Mouse (Mus musculus): ENCODE measurements around the gene Hcst.

Gene Hcst

DNA sequence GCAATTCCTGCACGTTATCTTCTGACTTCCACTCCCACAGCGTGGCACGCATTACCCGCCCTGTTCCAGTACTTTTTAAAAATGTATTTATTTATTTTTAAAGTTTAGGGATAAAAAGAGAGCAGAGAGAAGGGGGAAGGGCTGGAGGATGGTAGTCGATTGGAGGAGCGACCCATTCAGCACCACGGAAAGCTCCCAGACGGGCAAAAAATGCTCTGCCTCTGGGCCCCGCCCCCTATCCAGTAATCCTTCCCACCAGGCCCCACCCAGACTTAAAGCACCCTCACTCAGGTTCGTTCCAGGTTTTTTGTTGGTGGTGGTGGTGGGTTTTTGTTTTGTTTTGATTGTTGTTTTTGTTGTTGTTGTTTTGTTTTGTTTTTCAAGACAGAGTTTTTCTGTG lies 14.6 kb upstream of the Hcst start:
- DNase-seq (ENCODE audit: low spot score): peak; percentile 47

- peak; percentile 31 for DNase-seq (ENCODE audit: low spot score)
Observed at GRCm38 (mm10) chr7:30431793-30432192, 12.1 kb upstream of the Hcst start.

GRCm38 (mm10) chr7:30430191-30430590 lies 10.5 kb upstream of the Hcst start:
- DNase-seq (ENCODE audit: low spot score): no peak

DNA sequence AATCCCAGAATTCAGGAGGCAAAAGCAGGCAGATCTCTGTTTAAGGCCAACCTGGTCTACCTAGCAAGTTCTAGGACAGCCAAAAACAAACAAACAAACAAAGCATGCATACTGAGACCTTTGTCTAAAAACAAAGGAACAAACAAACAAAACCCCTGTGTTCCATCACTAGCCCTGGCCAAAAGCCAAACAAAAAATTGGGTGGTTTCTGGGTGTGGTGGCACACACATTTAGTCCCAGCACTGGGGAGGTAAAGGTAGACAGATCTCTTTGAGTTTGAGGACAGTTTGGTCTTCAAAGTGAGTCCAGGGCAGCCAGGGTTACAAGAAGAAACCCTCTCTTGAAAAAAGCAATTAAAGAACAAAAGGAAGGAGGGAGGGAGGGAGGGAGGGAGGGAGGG lies 9.7 kb upstream of the Hcst start:
- no peak for DNase-seq (ENCODE audit: low spot score)

DNA sequence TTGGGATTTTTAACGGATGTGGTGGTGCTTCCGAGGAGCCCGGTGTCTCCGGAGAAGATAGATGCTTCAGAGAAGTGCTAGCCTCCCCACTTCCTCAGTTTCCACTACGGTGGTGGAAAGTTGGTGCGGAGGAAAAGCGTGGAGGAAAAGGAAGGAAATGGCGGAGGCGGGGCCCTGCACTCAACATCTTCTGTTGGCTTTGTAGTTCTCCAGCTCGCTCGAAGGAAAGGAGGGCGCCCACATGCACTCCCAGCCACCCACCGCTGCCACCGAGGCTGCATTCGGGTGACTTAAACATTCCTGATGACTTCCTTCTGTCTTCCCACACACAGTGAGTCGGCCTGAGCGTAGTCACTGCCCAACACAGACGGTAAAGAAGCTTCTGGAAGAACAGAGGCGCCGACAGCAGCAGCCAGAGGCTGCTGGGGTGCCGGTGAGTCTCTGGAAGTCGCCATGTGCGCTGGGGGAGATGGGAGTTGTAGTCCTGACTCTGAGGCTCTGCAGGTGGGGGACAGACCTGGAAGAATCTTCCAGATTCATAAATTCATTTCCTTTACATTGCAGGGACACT lies 3.5 kb upstream of the Hcst start:
- DNase-seq (ENCODE audit: low spot score): no peak

- no peak for DNase-seq (ENCODE audit: low spot score)
Observed at GRCm38 (mm10) chr7:30422560-30422959, 2.9 kb upstream of the Hcst start.

- DNase-seq (ENCODE audit: low spot score): peak; percentile 79
Observed at GRCm38 (mm10) chr7:30421890-30422435, 2.3 kb upstream of the Hcst start.

DNA sequence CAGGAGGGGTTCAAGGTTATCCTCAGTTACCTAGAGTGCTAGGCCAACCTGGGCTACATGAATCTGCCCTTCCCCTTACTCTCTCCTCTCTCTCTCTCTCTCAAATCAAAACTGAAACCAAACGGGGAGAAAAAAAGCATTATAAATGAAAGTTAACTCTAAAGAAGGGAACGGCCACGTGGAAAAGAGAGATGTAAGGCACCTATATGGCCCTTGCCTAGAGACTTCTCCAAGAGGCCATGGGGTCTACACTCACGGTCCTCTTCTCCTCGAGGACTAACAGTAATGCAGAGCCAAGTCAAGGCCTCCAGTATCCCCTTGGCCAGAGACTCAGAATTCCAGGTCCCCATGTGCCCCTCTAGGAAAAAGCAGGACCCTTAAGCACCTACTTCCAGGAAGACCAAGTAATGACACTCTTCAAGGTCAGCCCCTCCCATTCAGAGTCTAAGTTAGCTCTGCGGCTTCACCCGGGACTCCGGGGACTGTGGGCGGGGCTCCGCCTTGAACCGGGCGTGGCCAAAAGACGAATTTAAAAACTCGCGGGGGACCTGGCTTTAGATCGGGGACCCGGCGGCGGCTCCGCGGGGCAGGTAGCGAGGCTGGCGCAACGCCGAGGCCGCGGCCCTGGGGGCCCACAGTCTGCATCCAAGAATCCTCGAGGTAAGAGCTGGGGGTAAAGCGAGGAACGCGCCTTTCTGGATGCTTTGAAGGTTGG lies 1.7 kb upstream of the Hcst start, which contains the start of gene Nfkbid:
Gene Nfkbid (plus strand): TSS at position 558 of the 715 bp plus-strand sequence.
- DNase-seq (ENCODE audit: low spot score): peak; percentile 63

DNA sequence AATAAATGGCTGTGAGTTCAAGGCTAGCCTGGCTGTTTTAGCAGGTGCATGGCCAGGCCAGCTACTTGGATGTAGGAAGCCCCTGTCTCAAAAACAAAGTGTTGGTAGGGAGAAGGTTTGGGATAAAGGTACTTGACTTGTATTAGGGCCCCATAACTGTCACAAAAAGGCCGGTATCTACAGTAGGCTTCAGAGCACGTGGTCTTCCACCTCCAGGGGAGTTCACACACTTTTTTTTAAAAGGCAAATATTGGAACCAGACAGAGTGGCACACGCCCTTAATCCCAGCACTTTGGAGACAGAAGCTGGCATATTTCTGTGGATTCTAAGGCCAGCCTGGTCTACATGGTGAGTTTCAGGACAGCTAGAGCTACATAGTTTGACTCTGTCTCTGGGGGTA lies 1.0 kb upstream of the Hcst start:
- DNase-seq (ENCODE audit: low spot score): no peak

- no peak for DNase-seq (ENCODE audit: low spot score)
Observed at GRCm38 (mm10) chr7:30417856-30418255, 1.8 kb downstream of the Hcst start.

DNA sequence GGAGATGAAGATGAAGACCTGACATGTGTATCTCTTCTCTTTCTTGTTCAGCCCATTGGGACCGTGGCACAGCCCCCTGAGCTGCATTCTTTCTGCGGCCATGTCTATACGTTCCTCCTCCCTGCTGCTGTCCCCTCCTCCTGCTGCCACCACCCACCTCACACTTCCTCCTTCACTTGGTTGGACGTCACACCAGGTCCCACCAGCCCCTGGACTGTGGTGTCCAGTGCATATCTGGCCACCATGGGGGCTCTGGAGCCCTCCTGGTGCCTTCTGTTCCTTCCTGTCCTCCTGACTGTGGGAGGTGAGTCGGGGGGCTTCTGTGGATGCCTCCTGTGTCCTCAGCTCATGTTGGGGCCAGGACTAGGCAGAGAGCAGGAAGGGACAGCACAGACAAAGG lies 6.1 kb downstream of the Hcst start, which contains the start of gene Tyrobp:
Gene Tyrobp (plus strand): TSS at position 165 of the 400 bp plus-strand sequence.
- DNase-seq (ENCODE audit: low spot score): no peak

DNA sequence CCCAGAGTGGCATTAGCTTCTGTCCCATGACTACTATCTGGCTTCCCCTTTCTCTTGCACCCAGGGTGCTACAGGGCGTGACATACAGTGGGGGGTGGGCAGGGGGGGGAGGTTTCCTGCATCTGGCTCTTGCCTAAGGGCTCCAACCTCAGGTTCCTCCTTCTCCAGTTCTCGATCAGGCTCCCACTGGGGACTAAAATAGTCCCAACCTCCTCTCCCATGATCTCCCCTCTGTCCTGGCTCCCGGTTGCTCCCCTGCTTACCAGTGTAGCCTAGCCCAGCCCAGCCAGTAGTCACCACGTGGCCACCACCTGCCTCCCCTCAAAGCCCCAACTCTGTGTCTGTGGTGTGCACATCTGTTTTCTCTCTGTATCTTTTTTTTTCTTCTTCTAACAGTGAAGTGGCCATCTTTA lies 6.9 kb downstream of the Hcst start:
- DNase-seq (ENCODE audit: low spot score): no peak

GRCm38 (mm10) chr7:30411023-30411422 lies 8.6 kb downstream of the Hcst start:
- no peak for DNase-seq (ENCODE audit: low spot score)

- no peak for DNase-seq (ENCODE audit: low spot score)
Observed at GRCm38 (mm10) chr7:30409789-30410188, 9.9 kb downstream of the Hcst start.

GRCm38 (mm10) chr7:30408639-30409038 lies 11.0 kb downstream of the Hcst start:
- no peak for DNase-seq (ENCODE audit: low spot score)

DNA sequence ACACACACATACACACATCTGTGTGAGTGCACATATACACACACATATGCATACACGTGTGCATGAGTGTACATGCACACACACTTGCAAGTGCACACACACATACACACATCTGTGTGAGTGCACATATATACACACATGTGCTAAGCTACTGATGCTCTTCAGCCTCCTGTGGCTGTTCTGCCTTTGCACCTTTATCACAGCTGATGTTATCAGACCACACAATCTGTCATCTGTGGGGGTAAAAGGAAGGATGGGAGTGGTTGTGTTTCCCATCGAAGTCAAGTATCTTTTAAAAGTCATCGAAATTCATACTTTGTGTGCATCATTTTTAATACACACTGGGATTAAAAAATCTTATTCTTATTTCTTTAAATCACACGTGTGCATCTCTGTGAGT lies 17.3 kb downstream of the Hcst start:
- no peak for DNase-seq (ENCODE audit: low spot score)

- DNase-seq (ENCODE audit: low spot score): no peak
Observed at GRCm38 (mm10) chr7:30399671-30400070, 20.0 kb downstream of the Hcst start.

DNA sequence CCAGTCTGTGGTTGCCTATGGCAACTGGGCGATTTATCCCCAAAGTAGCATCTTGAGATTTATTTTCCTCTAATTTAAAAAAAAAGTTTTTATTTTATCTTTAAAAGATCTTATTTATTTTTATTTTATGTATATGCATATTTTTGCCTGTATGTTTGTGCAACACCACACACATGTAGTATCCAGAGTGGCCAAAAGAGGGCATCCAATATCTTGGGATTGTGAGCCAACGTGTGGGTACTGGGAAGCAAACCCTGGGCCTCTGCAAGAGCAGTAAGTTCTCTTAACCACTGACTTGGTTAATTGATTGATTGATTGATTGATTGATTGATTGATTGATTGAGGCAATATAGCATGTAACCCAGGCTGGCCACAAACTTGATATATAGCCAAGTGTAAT lies 24.8 kb downstream of the Hcst start:
- DNase-seq (ENCODE audit: low spot score): no peak

DNA sequence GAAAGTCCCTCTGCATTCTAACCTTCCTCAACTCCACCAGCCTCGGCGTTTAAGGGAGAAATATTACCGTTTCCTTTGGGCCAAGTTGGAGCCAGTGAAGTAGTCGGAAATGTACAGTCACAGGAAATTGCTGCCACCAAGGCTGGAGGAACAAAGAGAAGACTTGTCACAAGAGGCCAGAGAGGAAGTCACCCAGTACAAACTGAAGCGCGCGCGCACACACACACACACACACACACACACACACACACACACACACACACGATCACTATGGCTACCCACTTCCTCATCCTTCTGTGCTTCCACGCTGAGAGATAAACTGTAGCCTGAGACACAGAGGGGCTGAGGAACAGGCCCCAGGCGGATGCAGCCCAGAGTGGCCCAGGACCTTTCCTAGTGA lies 25.3 kb downstream of the Hcst start:
- DNase-seq (ENCODE audit: low spot score): no peak

DNA sequence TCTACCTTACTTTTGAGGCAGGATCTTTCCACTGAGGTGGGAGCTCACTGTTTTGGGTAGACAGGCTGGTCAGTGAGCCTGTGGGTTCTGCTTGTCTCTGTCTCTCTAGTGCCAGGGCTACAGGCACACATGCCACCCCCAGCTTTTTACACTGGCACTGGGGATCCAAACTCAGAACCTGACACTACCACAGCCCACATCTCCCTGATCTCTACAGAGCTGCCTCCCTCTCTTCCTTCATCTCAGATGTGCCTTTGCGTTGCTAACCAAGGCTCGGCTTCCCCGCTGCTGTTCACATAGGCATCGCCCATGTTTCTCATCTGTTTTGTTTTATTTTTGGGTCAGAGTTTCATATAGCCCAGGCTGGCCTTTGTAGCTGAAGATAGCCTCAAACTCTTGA lies 26.0 kb downstream of the Hcst start:
- no peak for DNase-seq (ENCODE audit: low spot score)

- DNase-seq (ENCODE audit: low spot score): no peak
Observed at GRCm38 (mm10) chr7:30392746-30393520, 26.7 kb downstream of the Hcst start.

- no peak for DNase-seq (ENCODE audit: low spot score)
Observed at GRCm38 (mm10) chr7:30384106-30384505, 35.5 kb downstream of the Hcst start.

- DNase-seq (ENCODE audit: low spot score): no peak
Observed at GRCm38 (mm10) chr7:30380061-30380460, 39.6 kb downstream of the Hcst start.

Measured in urinary bladder, postnatal 25 days (tissue).